Mouse (Mus musculus) kidney, postnatal 14 days (tissue): ENCODE data around the gene Ap5s1.

ENCODE experiments used
- DNase-seq: peaks from one replicate; pipeline ENCODE4 v3.0.0; 2022; ENCODE audit warnings: mixed read lengths

Ap5s1 gene

DNA sequence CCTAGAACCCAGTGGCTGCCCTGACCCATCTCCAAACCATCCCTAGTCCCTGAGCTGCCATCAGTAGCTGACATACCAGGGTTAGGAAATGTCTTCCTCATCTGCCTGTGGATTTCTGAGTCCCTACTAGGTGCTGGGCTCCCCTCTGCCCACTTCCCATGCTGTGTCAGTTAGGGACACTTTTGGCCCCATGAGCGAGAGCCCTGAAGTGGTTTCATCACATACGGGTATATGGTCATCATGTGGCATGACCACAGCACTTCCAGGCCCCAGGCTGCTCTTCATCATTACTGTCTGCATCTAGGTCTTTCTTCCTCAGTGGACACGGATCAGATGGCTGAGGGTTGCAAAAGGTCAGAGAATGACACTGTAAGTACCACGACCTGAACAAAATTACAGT lies at the start of gene Ap5s1:
Ap5s1 (plus strand) TSS at position 301 of the 400 bp plus-strand sequence.
- DNase-seq, result no peak

DNA sequence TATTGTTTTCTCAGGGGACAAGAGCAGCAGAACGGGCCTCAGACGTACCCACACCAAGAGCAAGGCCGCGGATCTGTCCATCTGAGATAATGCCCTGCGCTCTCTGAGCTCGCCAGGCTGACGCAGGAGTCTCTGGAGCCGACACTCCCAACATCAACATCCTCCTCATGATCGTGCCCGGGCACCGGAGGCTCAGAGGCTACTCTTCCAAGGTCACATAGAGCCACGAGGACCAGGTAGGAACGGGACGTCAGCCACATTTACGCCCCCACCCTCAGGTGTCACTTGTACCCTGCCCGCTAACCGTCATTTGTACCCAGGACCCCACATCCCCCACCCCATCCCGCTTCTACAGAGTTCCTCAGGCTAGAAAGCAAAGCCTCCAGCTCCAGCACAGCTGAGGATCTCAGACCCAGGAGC lies 47.4 kb upstream of the Ap5s1 start:
- no peak for DNase-seq

DNA sequence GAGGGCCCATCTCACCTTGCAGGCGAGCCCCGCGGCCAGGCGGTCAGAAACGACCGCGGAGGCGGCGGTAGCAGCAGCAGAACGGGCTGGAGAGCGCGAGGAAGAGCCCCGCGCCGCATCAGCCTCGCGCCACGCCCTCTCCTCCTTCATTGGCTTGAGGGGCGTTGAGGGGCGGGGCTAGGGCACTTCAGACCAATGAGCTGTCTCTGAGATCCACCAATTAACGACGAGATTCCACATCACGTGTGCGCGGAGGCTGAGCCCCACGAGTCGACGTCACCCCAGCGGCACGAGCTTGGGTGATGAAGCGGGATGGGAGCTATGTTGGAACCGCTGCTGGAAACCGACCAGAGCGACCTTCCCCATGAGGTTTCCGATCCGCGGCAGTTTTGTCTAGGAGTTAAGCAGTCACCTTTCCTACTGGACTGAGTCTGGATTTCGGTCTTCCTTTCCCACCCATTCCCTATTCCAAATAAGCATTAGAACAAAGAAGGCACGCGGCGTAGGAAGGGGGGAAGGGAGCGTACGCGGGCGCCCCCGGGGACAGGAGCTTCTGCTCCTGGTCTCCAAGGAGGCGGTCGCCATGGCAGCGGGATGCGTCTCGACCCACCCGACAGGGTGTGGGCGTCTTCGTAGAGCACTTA lies 46.8 kb upstream of the Ap5s1 start, which contains the start of gene 1700037H04Rik:
1700037H04Rik (minus strand) TSS at position 144 of the 644 bp plus-strand sequence.
- DNase-seq, result peak; percentile 98

- peak; percentile 60 for DNase-seq
These were observed 46.2 kb upstream of the Ap5s1 start for GRCm38 (mm10) chr2:131160671-131161111.

DNA sequence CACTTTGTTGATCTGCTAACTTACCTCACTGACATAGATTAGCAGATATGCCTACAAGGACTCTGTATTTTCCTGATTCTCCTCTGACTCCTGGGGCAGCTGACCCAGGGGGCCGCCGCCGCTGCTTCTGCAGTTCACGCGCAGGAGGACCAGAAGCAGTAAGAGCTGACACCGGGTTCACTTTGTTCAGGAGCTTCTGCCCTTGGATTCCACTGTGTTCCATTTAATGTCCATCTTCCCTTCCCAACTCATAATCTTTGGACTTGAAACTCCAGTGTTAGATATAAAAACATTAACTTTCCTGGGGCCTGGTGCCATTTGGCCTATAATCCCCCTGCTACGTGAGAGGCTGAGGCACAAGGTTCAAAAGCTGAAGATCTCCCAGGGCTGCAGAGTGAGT lies 43.0 kb upstream of the Ap5s1 start:
- peak; percentile 73 for DNase-seq

DNA sequence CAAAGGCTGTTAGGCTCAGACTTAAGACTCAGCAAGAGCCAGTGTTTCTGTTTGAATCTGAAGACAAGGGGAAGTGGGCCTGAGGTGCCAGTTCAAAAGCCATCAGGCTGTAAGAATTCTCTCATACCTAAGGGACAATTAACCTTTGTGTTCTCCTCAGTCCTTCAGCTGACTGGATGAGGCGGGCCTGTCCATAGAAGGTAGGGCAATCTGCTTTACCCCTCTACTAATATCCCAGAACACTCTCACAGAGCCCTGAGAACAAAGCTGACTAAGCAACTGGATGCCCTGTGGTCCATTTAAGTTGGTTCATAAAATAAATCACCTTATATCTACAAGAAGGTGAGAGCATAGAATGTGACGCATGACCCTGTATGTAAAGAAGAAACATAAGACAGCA lies 40.7 kb upstream of the Ap5s1 start:
- no peak for DNase-seq

GRCm38 (mm10) chr2:131167984-131168383 lies 38.9 kb upstream of the Ap5s1 start:
- DNase-seq, result no peak

- no peak for DNase-seq
These were observed 38.0 kb upstream of the Ap5s1 start for GRCm38 (mm10) chr2:131168914-131169313.

- no peak for DNase-seq
These were observed 35.9 kb upstream of the Ap5s1 start for GRCm38 (mm10) chr2:131170936-131171335.

DNA sequence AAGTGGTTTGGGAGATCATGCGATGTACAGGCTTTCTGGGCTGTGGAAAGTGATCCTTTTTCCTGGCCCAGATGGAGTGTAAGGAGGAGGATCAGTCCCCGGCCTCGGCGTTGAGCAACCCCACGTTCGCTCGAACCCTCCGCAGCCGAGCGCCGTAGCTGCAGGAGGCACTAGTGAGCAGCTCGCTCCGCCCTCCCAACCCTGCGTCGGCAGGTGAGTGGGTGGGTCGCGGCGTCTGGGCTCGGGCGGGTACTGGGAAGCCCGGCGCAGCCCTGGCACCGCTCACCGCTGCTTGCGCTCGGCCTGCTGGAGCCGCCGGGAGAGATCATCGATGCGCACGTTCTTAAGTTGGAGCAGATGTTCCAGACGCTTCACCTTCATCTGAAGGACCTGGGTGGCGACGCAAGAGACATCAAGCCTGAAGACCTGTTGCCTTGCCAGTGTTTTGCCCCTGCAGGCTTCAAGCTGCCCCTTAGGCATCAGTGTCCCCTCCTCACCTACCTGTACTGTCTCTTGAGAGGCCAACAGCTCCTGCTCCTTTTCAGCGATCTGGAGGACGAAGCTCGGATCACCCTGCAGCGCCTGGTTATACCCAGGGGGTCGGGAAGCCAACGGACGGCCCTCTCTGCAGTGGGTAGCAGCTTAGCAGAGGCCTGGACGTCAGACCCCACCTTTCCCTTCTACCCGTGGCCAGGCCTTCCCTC lies 35.3 kb upstream of the Ap5s1 start:
- peak; percentile 81 for DNase-seq

- no peak for DNase-seq
These were observed 34.6 kb upstream of the Ap5s1 start for GRCm38 (mm10) chr2:131172322-131172721.

DNA sequence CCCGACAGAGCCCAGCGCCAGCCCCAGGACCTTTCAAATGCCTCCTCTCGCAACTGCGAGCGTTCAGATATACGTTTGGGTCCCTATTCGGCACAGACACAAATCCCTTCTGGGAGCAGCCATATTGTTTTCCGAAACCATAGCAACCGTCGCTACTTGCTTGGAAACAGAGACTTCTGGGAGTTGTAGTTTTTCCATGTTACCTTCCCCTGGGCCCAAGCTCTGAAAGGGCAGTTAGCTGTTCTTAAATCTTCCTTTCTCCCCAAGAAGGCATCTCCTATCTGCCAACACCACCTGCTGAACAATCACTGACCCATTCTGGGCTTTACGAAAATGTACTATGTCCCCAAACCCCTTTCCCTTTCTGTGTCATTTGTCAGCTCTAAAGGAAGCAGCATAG lies 32.2 kb upstream of the Ap5s1 start:
- DNase-seq, result peak; percentile 81

DNA sequence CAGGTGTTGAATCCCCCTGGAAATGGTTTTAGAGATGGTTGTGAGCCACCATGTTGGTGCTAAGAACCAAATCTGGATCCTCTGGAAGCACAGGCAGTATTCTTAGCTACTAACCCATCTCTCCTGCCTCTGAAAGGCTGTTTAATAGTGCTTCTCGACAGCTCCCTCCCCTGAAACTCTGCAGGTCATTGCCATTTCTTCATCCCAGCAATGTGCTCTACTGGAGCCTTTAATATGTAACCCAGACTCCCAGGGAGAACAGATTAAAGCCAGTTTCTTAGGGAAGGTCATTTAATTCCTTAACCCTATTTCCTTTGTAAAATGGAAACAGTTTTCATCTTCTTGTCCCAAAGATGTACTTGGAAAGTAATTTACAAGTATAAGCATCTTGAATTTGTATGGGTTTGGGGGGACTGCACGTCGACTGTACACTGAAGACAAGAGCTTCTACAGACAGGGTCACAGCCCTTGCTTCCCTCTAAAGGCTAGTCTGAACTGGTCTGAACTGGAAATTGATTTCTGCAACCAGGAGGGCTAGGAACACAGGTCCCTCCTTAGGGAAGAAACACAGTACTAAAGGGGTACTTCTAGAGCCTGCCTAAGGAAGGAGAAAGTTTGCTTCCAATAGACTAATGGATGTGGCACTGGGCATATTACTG lies 31.5 kb upstream of the Ap5s1 start:
- no peak for DNase-seq

DNA sequence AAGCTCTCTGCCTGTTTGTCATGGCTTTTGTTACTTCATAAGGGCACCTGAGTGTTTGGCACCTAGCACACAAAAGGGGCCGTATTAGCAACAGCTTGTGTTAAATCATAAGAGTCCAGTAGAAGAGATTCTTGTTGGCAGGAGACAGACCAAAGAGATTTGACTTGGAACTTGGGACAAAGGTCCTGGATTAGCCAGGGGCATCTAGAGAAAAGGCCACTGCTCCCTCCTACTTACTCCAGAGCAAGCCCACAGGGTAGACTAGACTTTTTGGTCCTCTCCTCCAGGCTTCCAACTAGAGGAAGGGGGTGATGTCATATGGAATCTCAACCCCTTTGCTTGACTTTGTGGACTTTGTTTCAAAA lies 31.0 kb upstream of the Ap5s1 start:
- DNase-seq, result peak; percentile 36

DNA sequence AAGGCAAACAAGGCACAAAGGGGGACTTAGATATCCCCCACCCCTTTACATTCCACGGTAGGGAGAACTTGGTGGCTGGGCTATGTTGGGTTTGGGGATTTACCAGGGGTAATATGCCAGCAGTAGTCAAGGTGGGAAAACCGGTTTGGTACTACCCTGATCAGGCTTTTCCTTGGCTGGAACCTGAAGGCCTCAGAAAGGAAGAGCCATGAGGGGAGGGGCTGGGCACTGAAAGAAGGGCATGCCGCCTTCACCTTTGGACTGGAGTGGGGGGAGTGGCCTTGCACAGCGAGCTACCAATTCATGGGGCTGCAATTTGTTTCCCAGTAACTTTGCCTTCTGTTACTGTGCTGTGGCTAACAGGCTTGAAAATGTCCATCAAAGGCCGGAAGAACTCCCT lies 30.4 kb upstream of the Ap5s1 start:
- DNase-seq, result peak; percentile 87

DNA sequence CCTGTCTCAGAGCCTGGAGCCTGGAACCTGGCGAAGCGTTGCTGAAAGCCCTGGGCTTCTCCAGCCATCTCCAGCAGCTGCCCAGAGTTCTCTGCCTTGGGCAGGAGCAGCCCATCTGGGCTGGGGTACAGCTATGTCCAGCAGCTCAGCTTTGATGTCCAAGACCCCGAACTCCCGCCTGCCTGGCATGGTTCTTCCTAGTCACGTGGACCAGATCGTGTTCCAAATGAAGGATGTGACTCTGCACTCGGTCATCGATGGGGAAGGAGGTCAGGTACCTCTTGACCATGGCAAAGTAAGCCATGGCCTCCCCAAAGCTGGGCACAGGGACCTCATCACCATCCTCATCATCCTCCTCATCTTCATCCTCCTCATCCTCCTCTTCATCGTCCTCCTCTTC lies 28.9 kb upstream of the Ap5s1 start:
- DNase-seq, result no peak

- DNase-seq, result peak; percentile 46
These were observed 28.0 kb upstream of the Ap5s1 start for GRCm38 (mm10) chr2:131178828-131179245.

DNA sequence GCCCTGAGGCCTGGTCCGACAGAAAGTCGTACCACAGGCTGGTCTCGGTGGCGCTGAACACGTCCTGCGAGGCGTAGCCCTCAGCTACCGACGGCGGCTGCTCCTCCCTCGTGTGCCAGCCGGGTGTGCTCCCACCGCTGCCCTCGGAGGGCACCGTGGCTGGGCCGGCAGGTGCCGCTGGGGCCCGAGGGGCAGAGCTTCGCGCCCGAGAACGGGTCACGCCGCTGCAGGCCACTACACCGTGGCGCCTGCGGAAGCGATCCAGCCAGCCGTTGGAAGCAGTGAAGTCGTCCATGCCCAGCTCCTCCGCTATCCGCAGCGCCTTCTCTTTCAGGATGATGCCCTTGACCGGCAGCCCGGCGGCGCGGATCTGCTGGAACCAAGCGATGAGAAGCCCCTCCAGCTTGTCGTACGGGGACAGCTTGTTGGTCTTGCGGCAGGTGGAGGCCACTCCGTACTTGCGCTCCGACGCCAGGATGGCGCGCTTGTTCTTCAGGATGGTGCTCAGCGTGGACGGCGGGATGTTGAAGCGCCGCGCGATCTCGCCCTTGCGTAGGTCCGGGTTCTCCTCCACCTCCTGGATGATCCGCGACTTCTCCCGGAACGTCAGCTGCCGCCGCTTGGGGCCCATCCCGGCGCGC lies 27.5 kb upstream of the Ap5s1 start:
- peak; percentile 76 for DNase-seq

GRCm38 (mm10) chr2:131179990-131180587 lies 26.8 kb upstream of the Ap5s1 start, which contains the start of gene Cenpb:
Cenpb (minus strand) TSS chr2:131180067.
- peak; percentile 92 for DNase-seq

DNA sequence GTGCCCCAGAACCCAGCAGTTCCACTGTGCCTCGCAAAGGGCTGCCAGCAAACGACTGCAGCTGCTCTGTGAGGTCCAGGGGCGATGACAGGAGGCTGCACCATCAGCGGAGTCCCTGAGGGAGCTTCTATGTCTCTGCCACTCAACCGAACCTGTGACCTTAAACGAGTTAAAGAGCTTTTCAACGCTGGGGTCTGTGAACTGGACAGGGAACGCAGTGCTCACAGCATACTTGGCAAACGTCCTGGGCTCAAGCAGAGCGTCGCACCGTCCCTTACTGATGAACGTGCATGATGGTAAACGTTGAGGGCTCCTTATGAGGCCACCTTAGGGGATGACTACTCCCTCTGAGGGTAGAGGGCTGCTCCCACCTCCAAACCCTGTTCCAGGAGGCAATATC lies 20.5 kb upstream of the Ap5s1 start:
- DNase-seq, result no peak

DNA sequence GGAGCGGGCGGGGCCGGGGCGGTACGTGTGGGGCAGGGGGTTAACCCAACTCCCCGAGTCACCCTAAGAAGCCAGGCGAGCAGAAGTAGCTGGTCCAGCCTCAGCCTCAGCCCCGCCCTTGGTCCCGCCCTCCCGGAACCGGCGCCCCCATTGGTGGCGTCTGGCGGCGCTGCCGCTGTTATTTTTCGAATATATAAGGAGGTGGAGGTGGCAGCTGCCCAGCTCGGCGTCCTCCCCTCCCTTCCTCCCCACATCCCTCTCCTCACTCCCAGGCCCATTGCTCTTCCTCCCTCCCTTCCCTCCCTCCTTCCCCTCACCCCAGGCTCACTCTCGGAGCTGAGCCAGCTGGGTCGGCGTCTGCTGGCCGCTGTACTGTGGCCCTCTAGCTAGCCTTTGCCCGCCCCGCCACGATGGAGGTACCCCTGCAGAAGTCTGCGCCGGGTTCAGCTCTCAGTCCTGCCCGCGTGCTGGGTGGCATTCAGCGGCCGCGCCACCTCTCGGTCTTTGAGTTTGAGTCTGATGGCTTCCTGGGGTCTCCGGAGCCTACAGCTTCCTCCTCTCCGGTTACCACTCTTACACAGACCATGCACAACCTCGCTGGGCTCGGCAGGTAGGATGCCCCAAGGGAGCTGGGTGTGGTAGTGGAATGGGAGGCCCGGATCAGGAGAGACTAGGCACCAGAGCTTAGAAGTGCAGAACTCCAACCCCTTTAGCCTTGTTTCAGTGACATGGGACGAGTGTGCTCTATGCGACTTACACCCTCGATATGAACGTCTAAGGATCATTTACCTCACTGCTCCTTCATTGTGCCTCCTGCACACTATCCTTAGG lies 19.9 kb upstream of the Ap5s1 start, which contains the start of the genes Cdc25b and Spef1:
Cdc25b (plus strand) TSS at position 179 of the 831 bp plus-strand sequence.
Spef1 (minus strand) TSS at position 512 of the 831 bp plus-strand sequence.
- DNase-seq, result peak; percentile 91

- DNase-seq, result no peak
These were observed 19.3 kb upstream of the Ap5s1 start for GRCm38 (mm10) chr2:131187602-131187922.
